Mouse (Mus musculus) kidney, postnatal 0 days (tissue): ENCODE data around the gene Pir. TPM values are rescaled to one million over a fixed set of nuclear protein-coding genes. Genes with fewer than 3 reads are reported as not detected.
A peak's percentile ranks its signal among the peaks of the same experiment; 100 is the strongest.

Source experiments
- ATAC-seq: fragments of 200-750 bp; cut with Nextera tagmentation; replicated peaks from 2 replicates; pipeline ENCODE4 v1.8.0; 2017; ENCODE audit warnings: low read depth, moderate number of reproducible peaks, moderate TSS enrichment, moderate library complexity; ENCODE audit not compliant: low FRiP score
- DNase-seq: peaks from one replicate; pipeline ENCODE4 v3.0.0-alpha.2; 2016; ENCODE audit warnings: low spot score
- H3K27ac ChIP-seq: fragments of 300-500 bp; sonication (generic); 2 replicates; pipeline ENCODE4 v1.5.1; 2014; ENCODE audit warnings: mild to moderate bottlenecking
- H3K27me3 ChIP-seq: fragments of 300-500 bp; sonication (generic); 2 replicates; pipeline ENCODE4 v1.6.1; 2014; ENCODE audit warnings: low read length, mixed read lengths; ENCODE audit not compliant: insufficient read depth
- H3K36me3 ChIP-seq: fragments of 300-500 bp; sonication (generic); 2 replicates; pipeline ENCODE4 v1.6.1; 2014; ENCODE audit warnings: low read length, mixed read lengths; ENCODE audit not compliant: insufficient read depth
- H3K4me1 ChIP-seq: fragments of 300-500 bp; sonication (generic); replicated peaks from 2 replicates; pipeline ENCODE4 v1.6.1; 2014; ENCODE audit warnings: antibody characterized with exemption, low read length, mixed read lengths; ENCODE audit not compliant: insufficient read depth
- H3K4me2 ChIP-seq: fragments of 300-500 bp; sonication (generic); 2 replicates; pipeline ENCODE4 v1.6.1; 2014; ENCODE audit warnings: mild to moderate bottlenecking, low read length, moderate library complexity, mixed read lengths
- H3K4me3 ChIP-seq: fragments of 300-500 bp; sonication (generic); replicated peaks from 2 replicates; pipeline ENCODE4 v1.5.1; 2014; ENCODE audit warnings: low read depth, low read length
- H3K9ac ChIP-seq: fragments of 300-500 bp; sonication (generic); 2 replicates; pipeline ENCODE4 v1.6.1; 2014; ENCODE audit warnings: low read depth, low read length
- H3K9me3 ChIP-seq: fragments of 300-500 bp; sonication (generic); replicated peaks from 2 replicates; pipeline ENCODE4 v1.6.1; 2016; ENCODE audit warnings: low read length, inconsistent platforms, mixed read lengths
- CTCF ChIP-seq: IDR thresholded peaks from 2 replicates; pipeline ENCODE4 v1.5.1; 2016; ENCODE audit warnings: antibody characterized with exemption, low read depth, mild to moderate bottlenecking, moderate library complexity
- WGBS: fragments of 180-500 bp; shearing (Covaris S2); extraction: QIAGEN DNeasy Blood & Tissue Kit; methylation state at CpG from one replicate; pipeline ENCODE4 v1.1.7; 2014; 5-methylcytosine and 5-hydroxymethylcytosine counted together
- polyA plus RNA-seq: library from polyadenylated mRNA; unstranded; fragments of >200 nt; fragmentation: Nextera tagmentation; extraction: Ambion mirVana; gene quantifications from 2 replicates; pipeline ENCODE4 v1.2.1, GENCODE M21; 2015

Pir gene
- polyA plus RNA-seq, 1 experiment from 2014 or later = 10.6 TPM

- Histone ChIP-seq H3K27ac (no peak overlapping the region), H3K4me1 (no peaks in the 10 kb centered on the region), H3K9ac (no peak overlapping the region), H3K27me3 (no peaks in the 10 kb centered on the region), H3K36me3 (no peaks in the 10 kb centered on the region), H3K4me3 (no peak overlapping the region), H3K9me3 (no peaks in the 10 kb centered on the region), H3K4me2 (no peak overlapping the region)
- no peak for ATAC-seq
- WGBS = 92% methylated on average over 2 of the region's 2 CpGs
- TF ChIP-seq CTCF = no peak
- DNase-seq = no peak
Measured at GRCm38 (mm10) chrX:164416803-164417202, 147.6 kb downstream of the Pir start.

GRCm38 (mm10) chrX:164418008-164418407 is 148.8 kb downstream of the Pir start:
- Histone ChIP-seq H3K4me1 (no peaks in the 10 kb centered on the region), H3K27ac (no peak overlapping the region), H3K9ac (no peak overlapping the region), H3K27me3 (no peaks in the 10 kb centered on the region), H3K9me3 (no peaks in the 10 kb centered on the region), H3K4me3 (no peak overlapping the region), H3K4me2 (no peak overlapping the region), H3K36me3 (no peaks in the 10 kb centered on the region)
- no peak for ATAC-seq
- TF ChIP-seq CTCF = no peak
- no peak for DNase-seq

GRCm38 (mm10) chrX:164419471-164419939 is 150.3 kb downstream of the Pir start, which contains the start of gene Piga:
Gene Piga, plus strand, starts transcription at chrX:164419787.
- Histone ChIP-seq H3K4me1 (no peaks in the 10 kb centered on the region), H3K27me3 (no peaks in the 10 kb centered on the region), H3K9ac (peak within 1 kb of the TSS; percentile 65), H3K36me3 (no peaks in the 10 kb centered on the region), H3K27ac (peak within 1 kb of the TSS; percentile 77), H3K9me3 (no peaks in the 10 kb centered on the region), H3K4me2 (peak within 1 kb of the TSS; percentile 56), H3K4me3 (peak within 1 kb of the TSS; percentile 50)
- no peak for TF ChIP-seq CTCF
- ATAC-seq = peak; percentile 99
- peak; percentile 97 for DNase-seq
- 34% methylated on average over 37 of the region's 40 CpGs for WGBS

- Histone ChIP-seq H3K27me3 (no peaks in the 10 kb centered on the region), H3K9ac (peak overlapping the region; percentile 65), H3K36me3 (no peaks in the 10 kb centered on the region), H3K9me3 (no peaks in the 10 kb centered on the region), H3K4me3 (peak overlapping the region; percentile 50), H3K4me2 (peak overlapping the region; percentile 56), H3K4me1 (no peaks in the 10 kb centered on the region), H3K27ac (peak overlapping the region; percentile 77)
- no peak for TF ChIP-seq CTCF
- DNase-seq (no peak), ATAC-seq (0 out of 2 replicates have a peak, but pooled peaks have one; percentile 3)
- WGBS = 33% methylated on average over 13 of the region's 13 CpGs
Measured at GRCm38 (mm10) chrX:164419955-164420354, 150.8 kb downstream of the Pir start.

- Histone ChIP-seq H3K36me3 (no peaks in the 10 kb centered on the region), H3K27me3 (no peaks in the 10 kb centered on the region), H3K4me1 (no peaks in the 10 kb centered on the region), H3K4me2 (peak overlapping the region; percentile 56), H3K4me3 (peak overlapping the region; percentile 50), H3K9me3 (no peaks in the 10 kb centered on the region), H3K9ac (peak overlapping the region; percentile 65), H3K27ac (no peak overlapping the region)
- no peak for DNase-seq
- no peak for TF ChIP-seq CTCF
- WGBS = 50% methylated on average over 3 of the region's 3 CpGs
- no peak for ATAC-seq
Measured at GRCm38 (mm10) chrX:164420518-164420917, 151.3 kb downstream of the Pir start.

Other genes with a start within 250 kb of the Pir start
- gene Car5b, start 241.4 kb upstream of the Pir start, polyA plus RNA-seq = 6.7 and 6.8 TPM in 2 replicates
- 18.8 and 18.9 TPM in 2 replicates for gene Siah1b, start 192.9 kb upstream of the Pir start, polyA plus RNA-seq
- gene Cltrn, start 180.5 kb upstream of the Pir start, polyA plus RNA-seq = 504 and 550 TPM in 2 replicates
- 71.0 and 79.2 TPM in 2 replicates for gene Ace2, start 130.0 kb upstream of the Pir start, polyA plus RNA-seq
- gene Bmx, start 11.2 kb upstream of the Pir start, polyA plus RNA-seq = 1.2 and 1.3 TPM in 2 replicates
- 10.9 and 13.3 TPM in 2 replicates for gene Vegfd, start 104.0 kb downstream of the Pir start, polyA plus RNA-seq
- gene Piga, start 150.4 kb downstream of the Pir start, polyA plus RNA-seq = 7.6 and 7.8 TPM in 2 replicates
- gene Asb11, start 167.6 kb downstream of the Pir start, polyA plus RNA-seq = 0.29 and 0.78 TPM in 2 replicates
- gene Asb9, start 237.0 kb downstream of the Pir start, polyA plus RNA-seq = 37.9 and 40.6 TPM in 2 replicates